Mouse (Mus musculus) midbrain, embryonic 16.5 days (tissue): ENCODE data around the gene Tuft1. TPM values are rescaled to one million over a fixed set of nuclear protein-coding genes. Genes with fewer than 3 reads are reported as not detected.

ENCODE experiments used
- ATAC-seq: fragments of 200-750 bp; cut with Nextera tagmentation; 2 replicates; pipeline ENCODE4 v1.8.0; 2017; ENCODE audit warnings: moderate TSS enrichment
- H3K27ac ChIP-seq: fragments of 300-500 bp; sonication (generic); 2 replicates; pipeline ENCODE4 v1.5.1; 2014; ENCODE audit warnings: mild to moderate bottlenecking, low read length, mixed read lengths
- H3K27me3 ChIP-seq: fragments of 300-500 bp; sonication (generic); 2 replicates; pipeline ENCODE4 v1.6.1; 2014; ENCODE audit warnings: low read depth, low read length, mixed read lengths; ENCODE audit not compliant: control insufficient read depth, insufficient read depth
- H3K36me3 ChIP-seq: fragments of 300-500 bp; sonication (generic); 2 replicates; pipeline ENCODE4 v1.6.1; 2014; ENCODE audit warnings: mild to moderate bottlenecking, low read length, moderate library complexity, mixed read lengths; ENCODE audit not compliant: control insufficient read depth, insufficient read depth
- H3K4me1 ChIP-seq: fragments of 300-500 bp; sonication (generic); 2 replicates; pipeline ENCODE4 v1.6.1; 2014; ENCODE audit warnings: mild to moderate bottlenecking, low read length, mixed read lengths; ENCODE audit not compliant: control insufficient read depth, insufficient read depth
- H3K4me2 ChIP-seq: fragments of 300-500 bp; sonication (generic); 2 replicates; pipeline ENCODE4 v1.6.1; 2014; ENCODE audit warnings: mild to moderate bottlenecking, low read length, mixed read lengths
- H3K4me3 ChIP-seq: fragments of 300-500 bp; sonication (generic); 2 replicates; pipeline ENCODE4 v1.5.1; 2014; ENCODE audit warnings: low read depth, mild to moderate bottlenecking, low read length, moderate library complexity, mixed read lengths
- H3K9ac ChIP-seq: fragments of 300-500 bp; sonication (generic); 2 replicates; pipeline ENCODE4 v1.6.1; 2014; ENCODE audit warnings: low read depth, low read length, mixed read lengths
- H3K9me3 ChIP-seq: fragments of 300-500 bp; sonication (generic); replicated peaks from 2 replicates; pipeline ENCODE4 v1.6.1; 2014; ENCODE audit warnings: mild to moderate bottlenecking, low read length, mixed read lengths; ENCODE audit not compliant: control insufficient read depth, poor library complexity, severe bottlenecking
- WGBS: fragments of 180-500 bp; shearing (Covaris S2); extraction: QIAGEN DNeasy Blood & Tissue Kit; methylation state at CpG from one replicate; pipeline ENCODE4 v1.1.7; 2014; 5-methylcytosine and 5-hydroxymethylcytosine counted together
- polyA plus RNA-seq: library from polyadenylated mRNA; unstranded; fragments of >200 nt; fragmentation: Nextera tagmentation; extraction: Ambion mirVana; gene quantifications from 2 replicates; pipeline ENCODE4 v1.2.1, GENCODE M21; 2015

Gene Tuft1
- polyA plus RNA-seq, 1 experiment from 2014 or later, result 6.7 TPM

DNA sequence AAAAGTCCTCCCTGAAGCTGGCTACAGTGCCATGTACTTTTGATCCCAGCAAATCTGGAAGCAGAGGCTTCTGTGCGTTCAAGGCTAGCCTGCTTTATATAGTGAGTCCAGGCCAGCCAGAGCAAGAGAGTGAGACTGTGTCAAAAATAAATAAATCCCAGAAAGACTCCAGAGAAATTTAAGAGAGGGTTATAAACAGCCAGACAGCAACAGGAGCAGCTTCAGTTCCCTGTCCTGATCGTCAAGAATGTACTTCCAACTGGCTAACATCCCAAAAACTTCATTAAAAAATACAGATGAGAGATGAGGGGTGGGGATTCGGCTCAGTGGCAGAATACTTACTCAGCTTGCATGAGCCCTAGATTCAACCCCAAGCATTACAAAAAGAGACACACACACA is 93.5 kb downstream of the Tuft1 start:
- Histone ChIP-seq H3K4me2 (no peak overlapping the region), H3K36me3 (no peaks in the 10 kb centered on the region), H3K9me3 (no peaks in the 10 kb centered on the region), H3K9ac (no peak overlapping the region), H3K4me3 (no peak overlapping the region), H3K27me3 (no peaks in the 10 kb centered on the region), H3K27ac (no peak overlapping the region), H3K4me1 (no peaks in the 10 kb centered on the region)
- ATAC-seq, result no peak
- WGBS, result 71% methylated on average over 3 of the region's 3 CpGs

DNA sequence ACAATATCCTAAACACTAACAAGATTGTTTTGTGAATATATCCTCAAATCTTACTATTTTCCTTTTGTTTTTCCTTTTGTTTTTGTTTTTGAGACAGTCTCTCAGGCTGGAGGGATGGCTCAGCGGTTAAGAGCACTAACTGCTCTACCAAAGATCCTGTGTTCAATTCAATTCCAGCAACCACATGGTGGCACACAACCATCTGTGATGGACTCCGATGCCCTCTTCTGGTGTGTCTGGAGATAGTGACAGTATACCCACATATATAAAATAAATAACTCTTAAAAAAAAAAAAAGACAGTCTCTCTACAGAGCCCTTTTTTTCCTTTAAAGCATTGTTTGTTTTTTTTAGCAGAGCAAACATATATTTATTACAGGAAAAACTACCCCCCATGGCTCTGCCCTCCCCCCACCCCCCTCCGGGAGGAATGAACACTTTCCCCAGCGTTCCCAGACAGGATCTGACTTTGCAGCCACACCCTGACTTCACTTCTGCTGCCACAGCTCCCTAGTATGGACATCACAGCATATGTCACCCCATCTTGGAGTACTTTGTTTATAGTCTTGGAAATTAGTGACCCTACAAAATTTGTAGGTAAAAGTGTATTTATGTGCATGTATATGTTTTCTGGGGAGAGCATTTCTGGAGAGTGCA is 94.2 kb downstream of the Tuft1 start:
- H3K4me3 ChIP-seq, result no peak overlapping the region
- peaks cover 6% of the 10 kb centered on the region; the same call in 1 of the 2 replicates for H3K36me3 ChIP-seq
- no peaks in the 10 kb centered on the region for H3K27me3 ChIP-seq
- H3K27ac ChIP-seq, result no peak overlapping the region
- H3K9me3 ChIP-seq, result no peaks in the 10 kb centered on the region
- H3K9ac ChIP-seq, result no peak overlapping the region
- ATAC-seq, result no peak
- no peak overlapping the region for H3K4me2 ChIP-seq
- H3K4me1 ChIP-seq, result no peaks in the 10 kb centered on the region
- WGBS, result 95% methylated on average over 4 of the region's 4 CpGs

DNA sequence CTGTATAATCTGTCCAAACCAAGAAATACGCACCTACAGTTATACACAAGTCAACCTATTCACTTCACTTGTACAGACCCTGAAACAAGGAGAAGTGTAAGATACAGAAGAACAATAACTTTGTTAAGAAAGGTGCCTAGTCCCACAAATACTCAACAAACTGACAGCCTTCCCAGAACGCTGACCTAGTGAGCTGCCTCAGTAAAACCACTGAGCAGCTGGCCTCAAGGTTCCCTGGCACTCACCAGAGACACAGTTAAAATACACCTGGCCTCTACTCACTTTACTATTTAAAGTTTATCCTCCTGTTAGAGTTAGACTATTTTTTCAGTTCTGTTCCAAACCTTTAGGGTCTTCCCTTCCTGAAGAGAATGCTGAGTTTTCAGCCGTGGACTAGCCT is 95.5 kb downstream of the Tuft1 start:
- no peak overlapping the region for H3K4me3 ChIP-seq
- no peak overlapping the region for H3K4me2 ChIP-seq
- H3K27ac ChIP-seq, result no peak overlapping the region
- no peaks in the 10 kb centered on the region for H3K9me3 ChIP-seq
- H3K9ac ChIP-seq, result no peak overlapping the region
- no peak for ATAC-seq
- no peaks in the 10 kb centered on the region for H3K4me1 ChIP-seq
- H3K36me3 ChIP-seq, result peaks cover 12% of the 10 kb centered on the region; the same call in 1 of the 2 replicates
- 93% methylated on average over 3 of the region's 3 CpGs for WGBS
- no peaks in the 10 kb centered on the region for H3K27me3 ChIP-seq

Other genes starting within 250 kb of the Tuft1 start
- gene Tdrkh, start 245.6 kb downstream of the Tuft1 start, polyA plus RNA-seq, result 50.7 and 54.9 TPM in 2 replicates
- 55.1 and 56.5 TPM in 2 replicates for gene Mrpl9, start 215.6 kb downstream of the Tuft1 start, polyA plus RNA-seq
- 1.5 TPM in 2 replicates for gene Oaz3, start 215.0 kb downstream of the Tuft1 start, polyA plus RNA-seq
- gene Celf3, start 180.6 kb downstream of the Tuft1 start, polyA plus RNA-seq, result 261 and 296 TPM in 2 replicates
- 26.7 and 27.7 TPM in 2 replicates for gene Riiad1, start 178.5 kb downstream of the Tuft1 start, polyA plus RNA-seq
- gene Snx27, start 76.2 kb downstream of the Tuft1 start, polyA plus RNA-seq, result 91.3 and 94.1 TPM in 2 replicates
- not detected in 2 replicates for gene Gm10972, start 15.8 kb downstream of the Tuft1 start, polyA plus RNA-seq
- gene Selenbp2, start 34.7 kb upstream of the Tuft1 start, polyA plus RNA-seq, result 0.97 TPM in 1 of 2 replicates, not detected in the other
- 14.2 and 16.9 TPM in 2 replicates for gene Cgn, start 127.6 kb upstream of the Tuft1 start, polyA plus RNA-seq
- 21.1 and 23.5 TPM in 2 replicates for gene Pogz, start 178.7 kb upstream of the Tuft1 start, polyA plus RNA-seq
- 322 and 353 TPM in 2 replicates for gene Psmb4, start 228.1 kb upstream of the Tuft1 start, polyA plus RNA-seq